Mouse (Mus musculus): ENCODE results near the gene Ugp2.

Gene Ugp2

GRCm38 (mm10) chr11:21371122-21371806 is at the start of gene Ugp2:
Gene Ugp2 (minus strand): TSS chr11:21371201.
- peak; percentile 97 for DNase-seq (ENCODE audit: low read depth, low spot score)

- DNase-seq (ENCODE audit: low read depth, low spot score), result no peak
Observed at GRCm38 (mm10) chr11:21414911-21415381, 43.9 kb upstream of the Ugp2 start.

GRCm38 (mm10) chr11:21406668-21407067 is 35.7 kb upstream of the Ugp2 start:
- DNase-seq (ENCODE audit: low read depth, low spot score), result no peak

- no peak for DNase-seq (ENCODE audit: low read depth, low spot score)
Observed at GRCm38 (mm10) chr11:21406141-21406540, 35.1 kb upstream of the Ugp2 start.

GRCm38 (mm10) chr11:21403877-21404276 is 32.9 kb upstream of the Ugp2 start:
- DNase-seq (ENCODE audit: low read depth, low spot score), result no peak

- no peak for DNase-seq (ENCODE audit: low read depth, low spot score)
Observed at GRCm38 (mm10) chr11:21402481-21403254, 31.7 kb upstream of the Ugp2 start.

- DNase-seq (ENCODE audit: low read depth, low spot score), result no peak
Observed at GRCm38 (mm10) chr11:21401248-21401647, 30.2 kb upstream of the Ugp2 start.

- DNase-seq (ENCODE audit: low read depth, low spot score), result no peak
Observed at GRCm38 (mm10) chr11:21399186-21399681, 28.2 kb upstream of the Ugp2 start.

GRCm38 (mm10) chr11:21398464-21398863 is 27.5 kb upstream of the Ugp2 start:
- DNase-seq (ENCODE audit: low read depth, low spot score), result no peak

- DNase-seq (ENCODE audit: low read depth, low spot score), result no peak
Observed at GRCm38 (mm10) chr11:21386790-21387189, 15.8 kb upstream of the Ugp2 start.

GRCm38 (mm10) chr11:21374096-21374495 is 3.1 kb upstream of the Ugp2 start:
- DNase-seq (ENCODE audit: low read depth, low spot score), result no peak

GRCm38 (mm10) chr11:21370399-21371121 is 441 bp downstream of the Ugp2 start:
- DNase-seq (ENCODE audit: low read depth, low spot score), result peak; percentile 92

- no peak for DNase-seq (ENCODE audit: low read depth, low spot score)
Observed at GRCm38 (mm10) chr11:21369248-21370016, 1.6 kb downstream of the Ugp2 start.

GRCm38 (mm10) chr11:21368466-21368865 is 2.5 kb downstream of the Ugp2 start:
- DNase-seq (ENCODE audit: low read depth, low spot score), result no peak

- no peak for DNase-seq (ENCODE audit: low read depth, low spot score)
Observed at GRCm38 (mm10) chr11:21363144-21363940, 7.7 kb downstream of the Ugp2 start.

GRCm38 (mm10) chr11:21351296-21351695 is 19.7 kb downstream of the Ugp2 start:
- no peak for DNase-seq (ENCODE audit: low read depth, low spot score)

- DNase-seq (ENCODE audit: low read depth, low spot score), result no peak
Observed at GRCm38 (mm10) chr11:21348890-21349289, 22.1 kb downstream of the Ugp2 start.

GRCm38 (mm10) chr11:21346020-21346419 is 25.0 kb downstream of the Ugp2 start:
- no peak for DNase-seq (ENCODE audit: low read depth, low spot score)

- DNase-seq (ENCODE audit: low read depth, low spot score), result no peak
Observed at GRCm38 (mm10) chr11:21343490-21343889, 27.5 kb downstream of the Ugp2 start.

GRCm38 (mm10) chr11:21339088-21339487 is 31.9 kb downstream of the Ugp2 start:
- DNase-seq (ENCODE audit: low read depth, low spot score), result no peak
